Mouse (Mus musculus) liver, embryonic 14 days (tissue): Measurements from ENCODE around the gene Ada. TPM values are rescaled to one million over a fixed set of nuclear protein-coding genes. Genes with fewer than 3 reads are reported as not detected.

Source experiments
- polyA plus RNA-seq: library from polyadenylated mRNA; depleted of rRNA; stranded (reverse); fragments of >200 nt; gene quantifications from 2 replicates; pipeline ENCODE4 v1.2.3, GENCODE M21; 2012; rRNA removed

Gene Ada
- polyA plus RNA-seq, result 3.4 TPM in 2 replicates

DNA sequence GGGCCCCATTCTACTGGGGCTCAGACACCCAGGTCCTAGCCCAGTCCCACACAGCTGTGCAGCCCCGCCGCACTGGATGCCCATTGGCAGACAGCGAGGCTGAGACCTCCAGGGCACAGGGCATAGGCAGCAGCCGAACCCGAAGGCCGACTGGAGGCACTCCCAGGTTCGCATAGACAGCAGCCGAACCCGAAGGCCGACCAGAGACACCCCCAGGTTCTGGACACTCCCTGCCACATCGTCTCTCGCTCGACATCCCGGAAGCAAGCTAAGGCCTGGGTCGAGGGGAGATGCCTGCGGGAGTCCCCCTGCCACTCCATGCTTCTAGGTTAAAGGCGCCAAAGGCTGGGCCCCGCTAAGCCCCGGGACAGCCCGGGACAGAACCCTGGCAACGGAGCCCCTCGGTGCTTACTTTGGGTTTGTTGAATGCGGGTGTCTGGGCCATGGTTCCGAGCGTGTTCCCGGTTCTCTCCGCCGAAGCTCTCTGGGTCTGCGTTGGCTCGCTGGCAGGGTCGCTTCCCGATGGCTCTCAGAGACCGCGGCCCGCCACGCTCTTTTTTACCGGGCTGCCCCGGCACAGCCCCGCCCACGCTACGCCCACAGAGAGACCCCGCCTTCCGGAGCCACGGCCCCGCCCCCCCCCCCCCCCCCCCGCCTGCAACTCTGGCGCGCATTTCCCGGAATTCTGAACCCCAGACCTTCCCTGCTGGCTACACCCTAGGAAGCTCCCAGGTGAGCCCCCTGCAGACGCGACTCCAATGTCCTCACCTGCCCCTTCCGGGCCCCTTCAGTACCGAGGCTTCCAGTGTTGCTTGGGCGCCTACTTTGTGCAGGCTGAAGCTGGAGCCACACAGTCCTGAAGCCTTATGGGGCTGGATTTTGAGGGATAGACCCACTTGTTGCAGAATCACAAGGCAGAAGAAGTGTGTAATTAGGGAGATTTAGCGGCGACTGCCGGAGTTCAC lies at the start of gene Ada:
TSS of gene Ada (minus strand) at position 593 of the 965 bp plus-strand sequence.

Other genes starting within 250 kb of the Ada start
- gene Hnf4a, start 243.4 kb downstream of the Ada start, polyA plus RNA-seq, result 19.3 and 24.0 TPM in 2 replicates
- gene Ttpal, start 147.9 kb downstream of the Ada start, polyA plus RNA-seq, result 4.5 and 5.5 TPM in 2 replicates
- gene Serinc3, start 105.1 kb downstream of the Ada start, polyA plus RNA-seq, result 232 and 282 TPM in 2 replicates
- 53.1 and 53.7 TPM in 2 replicates for gene Pkig, start 91.9 kb downstream of the Ada start, polyA plus RNA-seq
- 0.01 TPM in 1 of 2 replicates, not detected in the other for gene Ccn5, start 70.6 kb upstream of the Ada start, polyA plus RNA-seq
- not detected in 2 replicates for gene Kcnk15, start 103.4 kb upstream of the Ada start, polyA plus RNA-seq
- 0.13 and 0.14 TPM in 2 replicates for gene Rims4, start 168.4 kb upstream of the Ada start, polyA plus RNA-seq
- 31.1 and 37.7 TPM in 2 replicates for gene Ywhab, start 244.7 kb upstream of the Ada start, polyA plus RNA-seq